Mouse (Mus musculus): ENCODE data around the gene Tbl2. TPM values are rescaled to one million over a fixed set of nuclear protein-coding genes. Genes with fewer than 3 reads are reported as not detected.

The Tbl2 gene
- polyA plus RNA-seq, 1 experiment from 2014 or later, result 8.7 TPM

GRCm38 (mm10) chr5:135189281-135190022 lies 40.0 kb downstream of the Tbl2 start:
- peak overlapping the region; percentile 86 for H3K4me2 ChIP-seq (replicated peaks; ENCODE audit: low read depth, low read length)
- H3K4me1 ChIP-seq (ENCODE audit: insufficient read depth, low read depth, low read length), result no peaks in the 10 kb centered on the region
- no peak overlapping the region; the same call in 1 of the 2 replicates for H3K27ac ChIP-seq (ENCODE audit: low read length)
- H3K4me3 ChIP-seq (ENCODE audit: low read depth, low read length), result no peak overlapping the region
- 0 out of 2 replicates have a peak overlapping the region, but pooled peaks have one; percentile 2 for H3K9ac ChIP-seq (replicated peaks; ENCODE audit: low read depth)
- no peaks in the 10 kb centered on the region for H3K9me3 ChIP-seq (ENCODE audit: low read length)
- ATAC-seq (no peak), DNase-seq (ENCODE audit: low spot score) (no peak)
- 27% methylated on average over 2 of the region's 2 CpGs for WGBS
- no peaks in the 10 kb centered on the region for H3K27me3 ChIP-seq (replicated peaks; ENCODE audit: insufficient read depth, low read length)
- no peaks in the 10 kb centered on the region for H3K36me3 ChIP-seq (ENCODE audit: insufficient read depth, low read length)
- TF ChIP-seq CTCF (IDR thresholded peaks at IDR 0.05) (no peak), EP300 (IDR thresholded peaks at IDR 0.05) (no peak)

DNA sequence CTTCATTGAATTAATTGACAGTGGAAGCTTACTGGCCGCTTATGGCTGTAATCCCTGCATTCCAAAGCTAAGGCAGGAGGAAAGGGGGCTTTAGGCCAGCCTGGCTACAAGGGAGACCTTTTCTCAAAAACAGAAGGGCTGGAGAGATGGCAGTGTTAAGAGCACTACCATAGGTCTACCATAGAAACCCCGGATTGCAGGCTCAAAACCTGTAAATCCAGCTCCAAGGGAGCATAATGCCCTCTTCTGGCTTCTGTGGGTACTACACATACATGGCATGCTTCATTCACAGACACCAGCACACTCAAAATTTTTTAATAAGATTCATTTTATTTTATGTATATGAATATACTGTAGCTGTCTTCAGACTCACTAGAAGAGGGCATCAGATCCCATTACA lies 42.2 kb downstream of the Tbl2 start:
- no peak overlapping the region for H3K4me3 ChIP-seq (ENCODE audit: low read depth, low read length)
- no peaks in the 10 kb centered on the region for H3K27me3 ChIP-seq (replicated peaks; ENCODE audit: insufficient read depth, low read length)
- no peaks in the 10 kb centered on the region for H3K4me1 ChIP-seq (ENCODE audit: insufficient read depth, low read depth, low read length)
- TF ChIP-seq EP300 (IDR thresholded peaks at IDR 0.05) (no peak), CTCF (IDR thresholded peaks at IDR 0.05) (peak; percentile 90)
- H3K9ac ChIP-seq (replicated peaks; ENCODE audit: low read depth), result no peak overlapping the region
- no peak for ATAC-seq
- no peak overlapping the region for H3K27ac ChIP-seq (ENCODE audit: low read length)
- 27% methylated on average over 2 of the region's 2 CpGs for WGBS
- H3K4me2 ChIP-seq (replicated peaks; ENCODE audit: low read depth, low read length), result no peak overlapping the region
- H3K9me3 ChIP-seq (ENCODE audit: low read length), result no peaks in the 10 kb centered on the region
- DNase-seq (ENCODE audit: low spot score), result peak; percentile 83
- no peaks in the 10 kb centered on the region for H3K36me3 ChIP-seq (ENCODE audit: insufficient read depth, low read length)

DNA sequence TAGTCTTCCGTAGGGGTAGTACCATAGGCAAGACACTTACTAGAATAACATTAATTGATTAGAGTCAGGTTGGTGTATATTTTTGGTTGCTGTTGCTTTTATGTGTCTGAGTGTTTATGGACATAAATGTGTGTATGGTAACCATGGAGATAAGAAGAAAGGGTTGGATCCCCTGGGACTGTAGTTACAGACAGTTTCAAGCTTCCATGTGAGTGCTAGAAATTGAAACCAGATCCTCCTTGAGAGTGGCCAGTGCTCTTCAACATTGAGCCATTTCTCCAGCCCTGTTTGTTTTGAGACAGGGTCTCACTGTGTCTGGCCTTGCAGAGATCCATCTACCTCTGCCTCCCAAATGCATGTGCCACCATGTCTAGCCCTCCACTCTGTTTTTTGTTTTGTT lies 43.0 kb downstream of the Tbl2 start:
- no peak overlapping the region for H3K9ac ChIP-seq (replicated peaks; ENCODE audit: low read depth)
- H3K36me3 ChIP-seq (ENCODE audit: insufficient read depth, low read length), result no peaks in the 10 kb centered on the region
- no peaks in the 10 kb centered on the region for H3K9me3 ChIP-seq (ENCODE audit: low read length)
- ATAC-seq (0 out of 2 replicates have a peak, but pooled peaks have one; percentile 35), DNase-seq (ENCODE audit: low spot score) (no peak)
- TF ChIP-seq CTCF (IDR thresholded peaks at IDR 0.05) (no peak), EP300 (IDR thresholded peaks at IDR 0.05) (no peak)
- no peak overlapping the region for H3K4me3 ChIP-seq (ENCODE audit: low read depth, low read length)
- WGBS, result 79% methylated on average over 1 of the region's 1 CpGs
- no peaks in the 10 kb centered on the region for H3K27me3 ChIP-seq (replicated peaks; ENCODE audit: insufficient read depth, low read length)
- H3K4me2 ChIP-seq (replicated peaks; ENCODE audit: low read depth, low read length), result no peak overlapping the region
- no peak overlapping the region for H3K27ac ChIP-seq (ENCODE audit: low read length)
- no peaks in the 10 kb centered on the region for H3K4me1 ChIP-seq (ENCODE audit: insufficient read depth, low read depth, low read length)

DNA sequence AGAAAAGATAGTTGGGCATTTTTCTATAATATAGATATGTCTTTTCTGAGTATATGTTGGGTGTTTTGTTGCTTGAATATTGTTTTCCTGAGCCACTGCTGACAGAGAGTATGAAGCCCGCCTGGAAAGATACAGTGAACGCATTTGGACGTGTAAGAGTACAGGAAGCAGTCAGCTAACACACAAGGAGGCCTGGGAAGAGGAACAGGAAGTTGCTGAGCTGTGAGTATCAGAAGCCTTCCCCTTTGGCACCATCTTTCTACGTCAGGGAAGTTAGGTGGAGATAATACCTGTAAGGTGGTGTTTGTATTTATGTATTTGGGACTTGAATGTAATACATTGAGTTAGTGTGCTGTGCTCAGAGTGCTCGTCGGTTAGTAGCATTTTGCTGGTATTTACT lies 46.9 kb downstream of the Tbl2 start:
- DNase-seq (ENCODE audit: low spot score), result peak; percentile 50
- Histone ChIP-seq H3K4me1 (ENCODE audit: insufficient read depth, low read depth, low read length) (no peaks in the 10 kb centered on the region), H3K9me3 (ENCODE audit: low read length) (no peaks in the 10 kb centered on the region), H3K4me2 (replicated peaks; ENCODE audit: low read depth, low read length) (no peak overlapping the region), H3K27me3 (replicated peaks; ENCODE audit: insufficient read depth, low read length) (no peaks in the 10 kb centered on the region), H3K27ac (ENCODE audit: low read length) (no peak overlapping the region), H3K9ac (replicated peaks; ENCODE audit: low read depth) (no peak overlapping the region), H3K4me3 (ENCODE audit: low read depth, low read length) (no peak overlapping the region), H3K36me3 (ENCODE audit: insufficient read depth, low read length) (no peaks in the 10 kb centered on the region)
- 51% methylated on average over 6 of the region's 6 CpGs for WGBS
- no peak for TF ChIP-seq EP300 (IDR thresholded peaks at IDR 0.05)
- TF ChIP-seq CTCF (IDR thresholded peaks at IDR 0.05), result no peak
- ATAC-seq, result no peak

GRCm38 (mm10) chr5:135202763-135203162 lies 53.3 kb downstream of the Tbl2 start:
- no peak for DNase-seq (ENCODE audit: low spot score)
- Histone ChIP-seq H3K4me1 (ENCODE audit: insufficient read depth, low read depth, low read length) (no peaks in the 10 kb centered on the region), H3K27me3 (replicated peaks; ENCODE audit: insufficient read depth, low read length) (no peaks in the 10 kb centered on the region), H3K4me3 (ENCODE audit: low read depth, low read length) (no peak overlapping the region), H3K27ac (ENCODE audit: low read length) (no peak overlapping the region), H3K9me3 (ENCODE audit: low read length) (no peaks in the 10 kb centered on the region), H3K9ac (replicated peaks; ENCODE audit: low read depth) (no peak overlapping the region), H3K36me3 (ENCODE audit: insufficient read depth, low read length) (peaks cover 10% of the 10 kb centered on the region; the same call in 1 of the 2 replicates), H3K4me2 (replicated peaks; ENCODE audit: low read depth, low read length) (no peak overlapping the region)
- 75% methylated on average over 3 of the region's 3 CpGs for WGBS
- TF ChIP-seq EP300 (IDR thresholded peaks at IDR 0.05) (no peak), CTCF (IDR thresholded peaks at IDR 0.05) (no peak)
- no peak for ATAC-seq

DNA sequence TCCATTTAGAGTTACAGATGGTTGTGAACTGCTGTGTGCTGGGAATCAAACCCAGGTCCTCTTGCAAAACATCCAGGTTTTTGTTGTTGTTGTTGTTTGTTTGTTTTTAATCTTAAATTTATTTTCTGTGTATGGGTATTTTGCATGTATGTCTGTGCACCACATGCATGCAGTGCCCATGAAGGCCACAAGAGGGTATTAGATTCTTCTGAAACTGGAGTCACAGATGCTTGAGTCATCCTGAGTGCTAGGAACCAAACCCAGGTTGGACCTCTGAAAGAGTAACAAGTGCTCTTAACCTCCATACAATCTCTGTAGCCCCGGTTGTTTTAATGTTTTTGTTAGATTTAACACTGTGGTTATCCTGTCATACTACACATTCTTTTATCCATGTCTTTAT lies 58.7 kb downstream of the Tbl2 start:
- WGBS, result 81% methylated on average over 1 of the region's 1 CpGs
- ATAC-seq, result no peak
- H3K36me3 ChIP-seq (ENCODE audit: insufficient read depth, low read length), result peaks cover 41% of the 10 kb centered on the region
- no peaks in the 10 kb centered on the region for H3K9me3 ChIP-seq (ENCODE audit: low read length)
- no peak for TF ChIP-seq EP300 (IDR thresholded peaks at IDR 0.05)
- TF ChIP-seq CTCF (IDR thresholded peaks at IDR 0.05), result peak; percentile 51
- no peaks in the 10 kb centered on the region for H3K4me1 ChIP-seq (ENCODE audit: insufficient read depth, low read depth, low read length)
- no peak overlapping the region for H3K9ac ChIP-seq (replicated peaks; ENCODE audit: low read depth)
- no peak overlapping the region for H3K4me2 ChIP-seq (replicated peaks; ENCODE audit: low read depth, low read length)
- H3K27ac ChIP-seq (ENCODE audit: low read length), result no peak overlapping the region
- H3K4me3 ChIP-seq (ENCODE audit: low read depth, low read length), result no peak overlapping the region
- no peak for DNase-seq (ENCODE audit: low spot score)
- H3K27me3 ChIP-seq (replicated peaks; ENCODE audit: insufficient read depth, low read length), result no peaks in the 10 kb centered on the region

Small RNA genes within 50 kb of the gene (microRNA-seq; reads per million reads assigned to microRNA genes)
- gene Gm25315, result not detected

Other genes starting within 250 kb of the Tbl2 start
- gene Tmem270, start 242.9 kb upstream of the Tbl2 start, polyA plus RNA-seq (2015; fragmentation: Nextera tagmentation; extraction: Ambion mirVana), result not detected in 2 replicates
- gene Cldn13, start 234.1 kb upstream of the Tbl2 start, polyA plus RNA-seq (2015; fragmentation: Nextera tagmentation; extraction: Ambion mirVana), result 1.2 and 1.6 TPM in 2 replicates
- gene Mettl27, start 217.3 kb upstream of the Tbl2 start, polyA plus RNA-seq (2015; fragmentation: Nextera tagmentation; extraction: Ambion mirVana), result 33.7 and 35.5 TPM in 2 replicates
- 28.2 and 29.2 TPM in 2 replicates for gene Cldn4, start 202.7 kb upstream of the Tbl2 start, polyA plus RNA-seq (2015; fragmentation: Nextera tagmentation; extraction: Ambion mirVana)
- 547 and 583 TPM in 2 replicates for gene Cldn3, start 163.4 kb upstream of the Tbl2 start, polyA plus RNA-seq (2015; fragmentation: Nextera tagmentation; extraction: Ambion mirVana)
- gene Abhd11, start 140.5 kb upstream of the Tbl2 start, polyA plus RNA-seq (2015; fragmentation: Nextera tagmentation; extraction: Ambion mirVana), result 72.9 and 80.9 TPM in 2 replicates
- gene Stx1a, start 126.2 kb upstream of the Tbl2 start, polyA plus RNA-seq (2015; fragmentation: Nextera tagmentation; extraction: Ambion mirVana), result 5.5 and 5.8 TPM in 2 replicates
- 28.0 and 28.8 TPM in 2 replicates for gene Dnajc30, start 85.5 kb upstream of the Tbl2 start, polyA plus RNA-seq (2015; fragmentation: Nextera tagmentation; extraction: Ambion mirVana)
- 52.2 and 53.1 TPM in 2 replicates for gene Bud23, start 84.7 kb upstream of the Tbl2 start, polyA plus RNA-seq (2015; fragmentation: Nextera tagmentation; extraction: Ambion mirVana)
- gene Vps37d, start 71.4 kb upstream of the Tbl2 start, polyA plus RNA-seq (2015; fragmentation: Nextera tagmentation; extraction: Ambion mirVana), result 4.0 and 4.4 TPM in 2 replicates
- gene Mlxipl, start 59.8 kb upstream of the Tbl2 start, polyA plus RNA-seq (2015; fragmentation: Nextera tagmentation; extraction: Ambion mirVana), result 0.70 and 0.96 TPM in 2 replicates
- gene Bcl7b, start 18.6 kb downstream of the Tbl2 start, polyA plus RNA-seq (2015; fragmentation: Nextera tagmentation; extraction: Ambion mirVana), result 63.1 and 65.7 TPM in 2 replicates
- gene Baz1b, start 37.6 kb downstream of the Tbl2 start, polyA plus RNA-seq (2015; fragmentation: Nextera tagmentation; extraction: Ambion mirVana), result 14.6 and 19.2 TPM in 2 replicates
- 0.19 and 0.33 TPM in 2 replicates for gene Fzd9, start 101.6 kb downstream of the Tbl2 start, polyA plus RNA-seq (2015; fragmentation: Nextera tagmentation; extraction: Ambion mirVana)
- not detected in 2 replicates for gene Fkbp6, start 200.4 kb downstream of the Tbl2 start, polyA plus RNA-seq (2015; fragmentation: Nextera tagmentation; extraction: Ambion mirVana)
- not detected in 2 replicates for gene Trim50, start 203.6 kb downstream of the Tbl2 start, polyA plus RNA-seq (2015; fragmentation: Nextera tagmentation; extraction: Ambion mirVana)
- 13.5 and 13.6 TPM in 2 replicates for gene Nsun5, start 220.3 kb downstream of the Tbl2 start, polyA plus RNA-seq (2015; fragmentation: Nextera tagmentation; extraction: Ambion mirVana)
- 3.9 and 4.7 TPM in 2 replicates for gene Pom121, start 244.9 kb downstream of the Tbl2 start, polyA plus RNA-seq (2015; fragmentation: Nextera tagmentation; extraction: Ambion mirVana)